Comparison of ENCODE assay signal across 7 mouse cellular contexts in genomic region chrX:151803777-151804101, GRCm38 (mm10). TPM values are rescaled to one million over a fixed set of nuclear protein-coding genes. Genes with fewer than 3 reads are reported as not detected.
DNase-seq lines count a peak whose midpoint lies in the region; ATAC-seq and TF ChIP-seq lines count a peak whose summit lies in the region.

No protein-coding gene starts in this region.

- no peaks in the 10 kb centered on the region for H3K9me3 ChIP-seq in G1E (replicated peaks)
- no peaks in the 10 kb centered on the region for H3K9me3 ChIP-seq in forebrain, embryonic 12.5 days
- no peaks in the 10 kb centered on the region for H3K9me3 ChIP-seq in heart, postnatal 0 days (replicated peaks; ENCODE audit: control insufficient read depth, low read length)
- no peaks in the 10 kb centered on the region for H3K9me3 ChIP-seq in lung, postnatal 0 days (ENCODE audit: low read length)

- H3K4me2 ChIP-seq in forebrain, embryonic 12.5 days: peak overlapping the region; percentile 53
- peak overlapping the region; percentile 66 for H3K4me2 ChIP-seq in heart, postnatal 0 days (ENCODE audit: low read depth, low read length)
- H3K4me2 ChIP-seq in lung, postnatal 0 days (replicated peaks; ENCODE audit: low read depth, low read length): peak overlapping the region; percentile 61

- peak overlapping the region; percentile 67 for H3K9ac ChIP-seq in forebrain, embryonic 12.5 days
- H3K9ac ChIP-seq in heart, postnatal 0 days (replicated peaks; ENCODE audit: low read depth, low read length): peak overlapping the region; percentile 81
- peak overlapping the region; percentile 56 for H3K9ac ChIP-seq in lung, postnatal 0 days (replicated peaks; ENCODE audit: low read depth)

- H3K27me3 ChIP-seq in G1E (ENCODE audit: insufficient read depth, low read length): no peaks in the 10 kb centered on the region
- 0 out of 2 replicates have a peak, but pooled peaks cover 2% of the 10 kb centered on the region for H3K27me3 ChIP-seq in forebrain, embryonic 12.5 days
- no peaks in the 10 kb centered on the region for H3K27me3 ChIP-seq in heart, postnatal 0 days (ENCODE audit: control insufficient read depth, insufficient read depth, low read length)
- H3K27me3 ChIP-seq in lung, postnatal 0 days (replicated peaks; ENCODE audit: insufficient read depth, low read length): no peaks in the 10 kb centered on the region

- H3K36me3 ChIP-seq in G1E (replicated peaks): peaks cover 3% of the 10 kb centered on the region
- H3K36me3 ChIP-seq in forebrain, embryonic 12.5 days (replicated peaks): no peaks in the 10 kb centered on the region
- H3K36me3 ChIP-seq in heart, postnatal 0 days (replicated peaks; ENCODE audit: control insufficient read depth, insufficient read depth, low read length): no peaks in the 10 kb centered on the region
- no peaks in the 10 kb centered on the region for H3K36me3 ChIP-seq in lung, postnatal 0 days (ENCODE audit: insufficient read depth, low read length)

- TF ChIP-seq CTCF in G1E (IDR thresholded peaks at IDR 0.05; ENCODE audit: low read depth, low read length): no peak
- no peak for TF ChIP-seq CTCF in heart, postnatal 0 days (IDR thresholded peaks at IDR 0.05; ENCODE audit: low read depth)
- TF ChIP-seq CTCF in lung, postnatal 0 days (IDR thresholded peaks at IDR 0.05): 0 out of 2 replicates have a peak, but pooled peaks have one; percentile 3

- peak overlapping the region; percentile 94 for H3K27ac ChIP-seq in forebrain, embryonic 12.5 days
- peak overlapping the region; percentile 99 for H3K27ac ChIP-seq in heart, postnatal 0 days (ENCODE audit: low read depth)
- H3K27ac ChIP-seq in lung, postnatal 0 days (ENCODE audit: low read length): peak overlapping the region; percentile 97

- no peak for ATAC-seq in G1E (ENCODE audit: extremely low read depth, insufficient number of reproducible peaks, low FRiP score, poor library complexity, severe bottlenecking)
- ATAC-seq in forebrain, embryonic 12.5 days (ENCODE audit: low FRiP score): peak; percentile 43
- peak; percentile 43; the same call in 1 of the 2 replicates for ATAC-seq in heart, postnatal 0 days (ENCODE audit: insufficient read depth, low read depth)
- peak; percentile 30 for ATAC-seq in lung, postnatal 0 days

- 16% methylated on average over 20 of the region's 20 CpGs for WGBS in forebrain, embryonic 12.5 days
- WGBS in heart, postnatal 0 days: 14% methylated on average over 20 of the region's 20 CpGs
- WGBS in lung, postnatal 0 days: 8% methylated on average over 20 of the region's 20 CpGs

- H3K4me1 ChIP-seq in G1E (ENCODE audit: insufficient read depth, low read depth, low read length): no peaks in the 10 kb centered on the region; the same call in 1 of the 2 replicates
- no peaks in the 10 kb centered on the region for H3K4me1 ChIP-seq in forebrain, embryonic 12.5 days
- H3K4me1 ChIP-seq in heart, postnatal 0 days (ENCODE audit: control insufficient read depth, insufficient read depth): no peaks in the 10 kb centered on the region; the same call in 1 of the 2 replicates
- no peaks in the 10 kb centered on the region for H3K4me1 ChIP-seq in lung, postnatal 0 days (ENCODE audit: insufficient read depth, low read depth, low read length)

- no peak for TF ChIP-seq EP300 in heart, postnatal 0 days (IDR thresholded peaks at IDR 0.05; ENCODE audit: low read depth)
- no peak for TF ChIP-seq EP300 in lung, postnatal 0 days (IDR thresholded peaks at IDR 0.05)

- H3K4me3 ChIP-seq in G1E (ENCODE audit: low read depth, low read length): peak overlapping the region; percentile 75
- H3K4me3 ChIP-seq in forebrain, embryonic 12.5 days (replicated peaks): peak overlapping the region; percentile 54
- peak overlapping the region; percentile 63 for H3K4me3 ChIP-seq in heart, postnatal 0 days (ENCODE audit: low read depth, low read length)
- H3K4me3 ChIP-seq in lung, postnatal 0 days (ENCODE audit: low read depth, low read length): peak overlapping the region; percentile 54

- DNase-seq in G1E (ENCODE audit: low spot score): peak; percentile 5
- DNase-seq in adrenal gland, adult 2 months: peak; percentile 74
- no peak for DNase-seq in heart, postnatal 0 days (ENCODE audit: low spot score)
- peak; percentile 40 to 67 for DNase-seq in kidney, postnatal 36 days
- peak; percentile 56 for DNase-seq in lung, postnatal 0 days (ENCODE audit: low spot score)
- peak; percentile 14 for DNase-seq in retina, postnatal 7 days (ENCODE audit: low read depth, low spot score)

RNA-seq across cellular contexts. Expression of gene Huwe1, which starts 3.1 kb away (rescaled TPM):
- 382 and 423 TPM in 2 replicates for total RNA-seq in G1E (2014; fragmentation: Nextera tagmentation)
- total RNA-seq in G1E (2017): 92.4 and 115 TPM in 2 replicates
- polyA plus RNA-seq in G1E (2012): 24.4 and 29.6 TPM in 2 replicates
- total RNA-seq in adrenal gland, adult 2 months (2021): 100 to 1,000 TPM; 168 to 196 TPM
- 37.4 and 48.3 TPM in 2 replicates for polyA plus RNA-seq in adrenal gland, adult 2 months (2012; rRNA removed)
- polyA plus RNA-seq in forebrain, embryonic 12.5 days (2016; fragmentation: Nextera tagmentation; extraction: Ambion mirVana): 86.8 and 90.6 TPM in 2 replicates
- total RNA-seq in heart, postnatal 0 days (2014; rRNA removed; ENCODE audit: low replicate concordance): 73.3 and 73.8 TPM in 2 replicates
- 13.5 and 15.4 TPM in 2 replicates for polyA plus RNA-seq in heart, postnatal 0 days (2015; fragmentation: Nextera tagmentation; extraction: Ambion mirVana)
- 16.4 and 20.4 TPM in 2 replicates for polyA plus RNA-seq in lung, postnatal 0 days (2015; fragmentation: Nextera tagmentation; extraction: Ambion mirVana)
